Mouse (Mus musculus) telencephalon, adult 2 months (tissue): ENCODE results near the gene Cfap100.

Source experiments
- DNase-seq: peaks from one replicate; pipeline ENCODE4 v3.0.0-alpha.2; 2011; ENCODE audit warnings: low read depth, low spot score

The Cfap100 gene

GRCm38 (mm10) chr6:90461181-90461580 is 32.6 kb upstream of the Cfap100 start:
- no peak for DNase-seq

GRCm38 (mm10) chr6:90457421-90457820 is 28.8 kb upstream of the Cfap100 start:
- DNase-seq: no peak

GRCm38 (mm10) chr6:90453751-90454150 is 25.2 kb upstream of the Cfap100 start:
- DNase-seq: no peak

- no peak for DNase-seq
Measured at GRCm38 (mm10) chr6:90452603-90453002, 24.0 kb upstream of the Cfap100 start.

GRCm38 (mm10) chr6:90451512-90451911 is 22.9 kb upstream of the Cfap100 start:
- no peak for DNase-seq

GRCm38 (mm10) chr6:90450697-90451096 is 22.1 kb upstream of the Cfap100 start:
- no peak for DNase-seq

- peak; percentile 48 for DNase-seq
Measured at GRCm38 (mm10) chr6:90450179-90450578, 21.6 kb upstream of the Cfap100 start.

GRCm38 (mm10) chr6:90446883-90447282 is 18.3 kb upstream of the Cfap100 start:
- no peak for DNase-seq

GRCm38 (mm10) chr6:90437041-90437440 is 8.4 kb upstream of the Cfap100 start:
- DNase-seq: no peak

GRCm38 (mm10) chr6:90436192-90436907 is 7.8 kb upstream of the Cfap100 start:
- DNase-seq: no peak

GRCm38 (mm10) chr6:90435195-90435618 is 6.6 kb upstream of the Cfap100 start:
- no peak for DNase-seq

GRCm38 (mm10) chr6:90434687-90435086 is 6.1 kb upstream of the Cfap100 start:
- DNase-seq: no peak

GRCm38 (mm10) chr6:90431487-90431886 is 2.9 kb upstream of the Cfap100 start:
- peak; percentile 74 for DNase-seq

- peak; percentile 81 for DNase-seq
Measured at GRCm38 (mm10) chr6:90429911-90430310, 1.3 kb upstream of the Cfap100 start.

- no peak for DNase-seq
Measured at GRCm38 (mm10) chr6:90426003-90426402, 2.6 kb downstream of the Cfap100 start.

GRCm38 (mm10) chr6:90425361-90425760 is 3.2 kb downstream of the Cfap100 start:
- no peak for DNase-seq

- DNase-seq: peak; percentile 46
Measured at GRCm38 (mm10) chr6:90422565-90422964, 6.0 kb downstream of the Cfap100 start.

- no peak for DNase-seq
Measured at GRCm38 (mm10) chr6:90411926-90412325, 16.7 kb downstream of the Cfap100 start.

GRCm38 (mm10) chr6:90410972-90411371 is 17.6 kb downstream of the Cfap100 start:
- no peak for DNase-seq

- DNase-seq: no peak
Measured at GRCm38 (mm10) chr6:90408632-90409031, 20.0 kb downstream of the Cfap100 start.

- no peak for DNase-seq
Measured at GRCm38 (mm10) chr6:90397291-90397690, 31.3 kb downstream of the Cfap100 start.

GRCm38 (mm10) chr6:90395751-90396150 is 32.8 kb downstream of the Cfap100 start:
- DNase-seq: no peak

GRCm38 (mm10) chr6:90393948-90394347 is 34.6 kb downstream of the Cfap100 start:
- DNase-seq: no peak

GRCm38 (mm10) chr6:90390629-90391028 is 38.0 kb downstream of the Cfap100 start:
- DNase-seq: no peak
